Mouse (Mus musculus) embryonic fibroblast, embryonic 13.5 days (primary cell): ENCODE data around the gene Tor1aip1. TPM values are rescaled to one million over a fixed set of nuclear protein-coding genes. Genes with fewer than 3 reads are reported as not detected.

Experiments used
- H3K27ac ChIP-seq: 2 replicates; pipeline ENCODE4 v1.5.1; 2012; ENCODE audit warnings: low read length, control low read depth, inconsistent platforms; ENCODE audit not compliant: insufficient read depth
- H3K4me1 ChIP-seq: 2 replicates; pipeline ENCODE4 v1.6.1; 2011; ENCODE audit warnings: low read length; ENCODE audit not compliant: control insufficient read depth, insufficient read depth
- H3K4me3 ChIP-seq: 2 replicates; pipeline ENCODE4 v1.5.1; 2011; ENCODE audit warnings: mild to moderate bottlenecking, control low read depth, low read length; ENCODE audit not compliant: insufficient read depth
- CTCF ChIP-seq: IDR thresholded peaks from 2 replicates; pipeline ENCODE4 v1.5.1; 2011; ENCODE audit warnings: mild to moderate bottlenecking, control low read depth, low read length, moderate library complexity, borderline replicate concordance; ENCODE audit not compliant: insufficient read depth
- POLR2A ChIP-seq: IDR thresholded peaks from 2 replicates; pipeline ENCODE4 v1.6.1; 2011; ENCODE audit warnings: low read depth, mild to moderate bottlenecking, control low read depth, low read length, moderate library complexity
- polyA plus RNA-seq: library from polyadenylated mRNA; stranded (reverse); fragments of >200 nt; gene quantifications from 2 replicates; pipeline ENCODE4 v1.2.4, GENCODE M21; 2011; ENCODE audit warnings: low read depth; ENCODE audit not compliant: missing spikeins, insufficient read length

The Tor1aip1 gene
- 71.4 and 77.9 TPM in 2 replicates for polyA plus RNA-seq

DNA sequence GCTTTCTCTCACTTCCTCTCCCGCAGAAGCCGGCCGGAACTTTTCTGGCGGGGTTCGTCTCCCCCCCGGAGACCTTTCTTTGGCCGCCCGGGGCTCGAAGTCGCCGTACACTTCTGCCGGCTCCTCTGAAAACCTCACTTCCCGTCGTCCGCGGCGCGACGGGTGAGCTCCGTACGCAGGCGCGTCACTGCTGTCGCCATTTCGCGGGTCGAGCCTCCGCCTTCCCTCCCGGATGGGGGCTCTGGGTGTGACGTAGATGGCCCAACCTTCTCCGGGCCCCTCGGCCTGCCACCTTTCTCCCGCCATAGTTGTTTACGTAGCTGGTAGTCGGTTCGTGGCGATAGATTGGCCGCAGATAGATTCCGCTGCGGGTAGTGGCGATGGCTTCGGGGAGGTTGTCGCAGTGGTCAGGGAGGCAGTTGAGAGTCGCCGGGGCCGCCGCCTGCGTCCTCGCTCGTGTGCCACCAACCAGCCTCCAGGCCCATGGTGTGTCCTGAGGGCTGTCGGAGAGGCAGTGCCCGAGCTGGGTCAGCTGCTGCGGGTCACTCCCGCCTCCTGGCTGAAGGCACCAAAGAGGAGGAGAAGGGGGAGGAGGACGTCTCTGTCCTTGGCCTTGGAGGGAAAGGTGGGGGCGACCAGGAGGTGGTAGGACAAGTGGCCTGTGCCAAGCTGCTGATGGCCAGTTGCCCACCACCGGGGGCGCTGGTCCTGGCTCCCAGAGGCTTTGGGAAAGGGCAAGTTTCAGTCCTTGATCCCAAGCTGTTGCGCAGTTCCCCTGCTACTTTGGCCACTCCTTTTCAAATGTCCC is at the start of gene Tor1aip1:
Tor1aip1 (minus strand) TSS at position 551 of the 808 bp plus-strand sequence.
- Histone ChIP-seq H3K4me1 (no peaks in the 10 kb centered on the region), H3K4me3 (peak within 1 kb of the TSS; percentile 78), H3K27ac (peak within 1 kb of the TSS; percentile 97)
- TF ChIP-seq CTCF (peak; percentile 54; the same call in 1 of the 2 replicates), POLR2A (peak; percentile 55)

GRCm38 (mm10) chr1:156085770-156086169 is 49.5 kb upstream of the Tor1aip1 start:
- Histone ChIP-seq H3K4me1 (no peaks in the 10 kb centered on the region; the same call in 1 of the 2 replicates), H3K4me3 (no peak overlapping the region), H3K27ac (no peak overlapping the region)
- TF ChIP-seq POLR2A (no peak), CTCF (no peak)

DNA sequence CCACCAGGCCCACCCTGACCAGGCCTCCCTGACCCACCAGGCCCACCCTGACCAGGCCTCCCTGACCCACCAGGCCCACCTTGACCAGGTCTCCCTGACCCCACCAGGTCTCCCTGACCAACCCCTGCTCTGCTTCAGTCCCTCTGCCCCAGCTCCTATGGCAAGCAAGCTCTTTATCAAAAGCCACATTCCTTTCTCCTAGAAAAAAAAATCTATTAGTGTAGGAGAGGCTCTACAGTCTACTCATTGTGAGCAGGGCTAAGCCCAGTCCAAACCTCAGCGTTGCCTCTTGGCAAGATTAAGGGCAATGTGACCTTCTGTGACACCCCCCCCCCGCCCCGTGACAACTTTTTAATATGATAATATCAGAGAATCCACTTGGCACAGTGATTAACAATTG is 48.3 kb upstream of the Tor1aip1 start:
- H3K4me1 ChIP-seq: no peaks in the 10 kb centered on the region; the same call in 1 of the 2 replicates
- TF ChIP-seq POLR2A: no peak
- TF ChIP-seq CTCF: no peak
- H3K27ac ChIP-seq: no peak overlapping the region
- H3K4me3 ChIP-seq: no peak overlapping the region

GRCm38 (mm10) chr1:156077655-156078054 is 41.4 kb upstream of the Tor1aip1 start:
- Histone ChIP-seq H3K4me1 (no peaks in the 10 kb centered on the region; the same call in 1 of the 2 replicates), H3K4me3 (no peak overlapping the region), H3K27ac (no peak overlapping the region)
- TF ChIP-seq POLR2A: no peak
- TF ChIP-seq CTCF: no peak

GRCm38 (mm10) chr1:156076474-156076873 is 40.2 kb upstream of the Tor1aip1 start:
- Histone ChIP-seq H3K4me3 (no peak overlapping the region), H3K27ac (no peak overlapping the region)
- TF ChIP-seq POLR2A: no peak
- no peak for TF ChIP-seq CTCF

GRCm38 (mm10) chr1:156074575-156074974 is 38.3 kb upstream of the Tor1aip1 start:
- no peak for TF ChIP-seq POLR2A
- TF ChIP-seq CTCF: no peak
- Histone ChIP-seq H3K27ac (no peak overlapping the region), H3K4me1 (no peaks in the 10 kb centered on the region), H3K4me3 (no peak overlapping the region)

More at GRCm38 (mm10) chr1:156076474-156076873, 40.2 kb upstream of the Tor1aip1 start:
- H3K4me1 ChIP-seq: no peaks in the 10 kb centered on the region; the same call in 1 of the 2 replicates

- Histone ChIP-seq H3K4me3 (no peak overlapping the region), H3K4me1 (no peaks in the 10 kb centered on the region), H3K27ac (no peak overlapping the region)
- TF ChIP-seq CTCF (no peak), POLR2A (no peak)
Observed at GRCm38 (mm10) chr1:156073169-156073821, 37.0 kb upstream of the Tor1aip1 start.

- no peak overlapping the region for H3K4me3 ChIP-seq
- H3K27ac ChIP-seq: peak overlapping the region; percentile 68
- no peaks in the 10 kb centered on the region for H3K4me1 ChIP-seq
- TF ChIP-seq POLR2A: 0 out of 2 replicates have a peak, but pooled peaks have one; percentile 31
- TF ChIP-seq CTCF: no peak
Observed at GRCm38 (mm10) chr1:156070106-156070505, 33.8 kb upstream of the Tor1aip1 start.

- TF ChIP-seq POLR2A: no peak
- no peak for TF ChIP-seq CTCF
- H3K4me1 ChIP-seq: no peaks in the 10 kb centered on the region
Observed at GRCm38 (mm10) chr1:156066133-156066532, 29.9 kb upstream of the Tor1aip1 start.

DNA sequence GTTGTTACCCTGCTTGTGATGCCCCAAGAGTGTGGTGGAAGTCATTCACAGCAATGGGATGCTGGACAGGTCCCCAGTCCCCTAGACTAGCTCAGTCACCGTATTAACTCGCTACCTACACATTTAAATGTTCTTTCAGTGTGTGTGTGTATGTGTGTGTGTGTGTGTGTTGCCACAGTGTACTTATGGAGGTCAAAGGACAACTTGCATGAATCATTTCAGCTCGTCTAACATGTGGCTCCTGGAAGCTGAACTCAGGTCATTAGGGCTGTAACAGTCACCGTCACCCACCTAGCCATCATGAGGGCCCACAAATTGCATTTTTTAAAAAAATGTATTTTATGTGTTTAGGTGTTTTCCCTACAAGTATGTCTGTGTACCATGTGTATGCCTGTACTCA is 25.9 kb upstream of the Tor1aip1 start:
- no peak overlapping the region for H3K4me3 ChIP-seq
- H3K4me1 ChIP-seq: no peaks in the 10 kb centered on the region
- no peak overlapping the region for H3K27ac ChIP-seq
- TF ChIP-seq POLR2A: no peak
- no peak for TF ChIP-seq CTCF

More at GRCm38 (mm10) chr1:156066133-156066532, 29.9 kb upstream of the Tor1aip1 start:
- H3K4me3 ChIP-seq: no peak overlapping the region
- H3K27ac ChIP-seq: peak overlapping the region; percentile 81
